Mouse (Mus musculus): ENCODE results near the gene Samd3. TPM values are rescaled to one million over a fixed set of nuclear protein-coding genes. Genes with fewer than 3 reads are reported as not detected.
A peak's percentile ranks its signal among the peaks of the same experiment; 100 is the strongest.

The Samd3 gene
- total and polyA plus RNA-seq, 2 experiments from 2014 or later: 0.66 to 1.1 TPM

GRCm38 (mm10) chr10:26280009-26280408 is 50.5 kb downstream of the Samd3 start:
- H3K36me3 ChIP-seq (ENCODE audit: insufficient read depth, low read length): peaks cover 19% of the 10 kb centered on the region
- H3K27ac ChIP-seq (ENCODE audit: low read depth, low read length): no peak overlapping the region
- no peak for ATAC-seq (ENCODE audit: low FRiP score)
- no peak overlapping the region for H3K4me3 ChIP-seq (ENCODE audit: low read depth, low read length)
- no peak for DNase-seq (ENCODE audit: low spot score)
- WGBS: 55% methylated on average over 8 of the region's 8 CpGs
- no peaks in the 10 kb centered on the region for H3K9me3 ChIP-seq (ENCODE audit: low read length)
- H3K4me2 ChIP-seq (ENCODE audit: low read depth, low read length, poor library complexity, severe bottlenecking): no peak overlapping the region
- no peak overlapping the region for H3K9ac ChIP-seq (replicated peaks; ENCODE audit: low read length, poor library complexity, severe bottlenecking)
- H3K4me1 ChIP-seq (ENCODE audit: insufficient read depth, low read length): no peaks in the 10 kb centered on the region
- H3K27me3 ChIP-seq (ENCODE audit: insufficient read depth, low read length): no peaks in the 10 kb centered on the region
- TF ChIP-seq CTCF (IDR thresholded peaks at IDR 0.05): no peak

GRCm38 (mm10) chr10:26287136-26287535 is 57.6 kb downstream of the Samd3 start:
- Histone ChIP-seq H3K4me1 (ENCODE audit: insufficient read depth, low read length) (no peaks in the 10 kb centered on the region), H3K36me3 (ENCODE audit: insufficient read depth, low read length) (no peaks in the 10 kb centered on the region; the same call in 1 of the 2 replicates), H3K4me3 (ENCODE audit: low read depth, low read length) (no peak overlapping the region), H3K27me3 (ENCODE audit: insufficient read depth, low read length) (no peaks in the 10 kb centered on the region), H3K9ac (replicated peaks; ENCODE audit: low read length, poor library complexity, severe bottlenecking) (no peak overlapping the region), H3K9me3 (ENCODE audit: low read length) (no peaks in the 10 kb centered on the region), H3K27ac (ENCODE audit: low read depth, low read length) (no peak overlapping the region), H3K4me2 (ENCODE audit: low read depth, low read length, poor library complexity, severe bottlenecking) (no peak overlapping the region)
- DNase-seq (ENCODE audit: low spot score): no peak
- no peak for ATAC-seq (ENCODE audit: low FRiP score)
- no peak for TF ChIP-seq CTCF (IDR thresholded peaks at IDR 0.05)
- WGBS: 85% methylated on average over 7 of the region's 7 CpGs

GRCm38 (mm10) chr10:26297200-26297599 is 67.7 kb downstream of the Samd3 start:
- no peak overlapping the region for H3K4me2 ChIP-seq (ENCODE audit: low read depth, low read length, poor library complexity, severe bottlenecking)
- H3K27ac ChIP-seq (ENCODE audit: low read depth, low read length): no peak overlapping the region
- 67% methylated on average over 3 of the region's 3 CpGs for WGBS
- no peak for TF ChIP-seq CTCF (IDR thresholded peaks at IDR 0.05)
- ATAC-seq (ENCODE audit: low FRiP score): no peak
- H3K36me3 ChIP-seq (ENCODE audit: insufficient read depth, low read length): peaks cover 10% of the 10 kb centered on the region
- peak; percentile 58 for DNase-seq (ENCODE audit: low spot score)
- H3K4me3 ChIP-seq (ENCODE audit: low read depth, low read length): no peak overlapping the region
- H3K9ac ChIP-seq (replicated peaks; ENCODE audit: low read length, poor library complexity, severe bottlenecking): no peak overlapping the region
- no peaks in the 10 kb centered on the region for H3K9me3 ChIP-seq (ENCODE audit: low read length)
- H3K4me1 ChIP-seq (ENCODE audit: insufficient read depth, low read length): no peaks in the 10 kb centered on the region
- no peaks in the 10 kb centered on the region for H3K27me3 ChIP-seq (ENCODE audit: insufficient read depth, low read length)

DNA sequence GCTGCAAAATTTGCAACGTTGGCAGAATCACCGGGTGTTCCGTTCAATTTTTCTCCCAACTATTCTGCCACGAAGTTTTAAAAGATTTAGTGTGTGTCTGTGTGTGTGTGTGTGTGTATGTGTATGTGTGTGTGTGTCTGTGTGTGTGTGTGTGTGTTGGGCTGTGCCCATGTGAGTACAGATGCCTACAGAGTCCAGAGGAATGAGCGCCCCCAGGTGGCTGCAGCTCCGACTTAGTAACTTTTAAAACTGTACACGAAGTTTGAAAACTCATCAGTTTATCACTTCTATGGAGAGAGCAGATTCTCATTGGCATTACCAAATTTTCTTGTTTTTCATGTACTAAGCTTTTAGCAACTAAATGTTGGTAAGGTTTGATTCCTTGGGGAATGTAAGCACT is 68.1 kb downstream of the Samd3 start:
- H3K9me3 ChIP-seq (ENCODE audit: low read length): no peaks in the 10 kb centered on the region
- ATAC-seq (ENCODE audit: low FRiP score) (no peak), DNase-seq (ENCODE audit: low spot score) (no peak)
- no peak overlapping the region for H3K9ac ChIP-seq (replicated peaks; ENCODE audit: low read length, poor library complexity, severe bottlenecking)
- H3K36me3 ChIP-seq (ENCODE audit: insufficient read depth, low read length): peaks cover 6% of the 10 kb centered on the region; the same call in 1 of the 2 replicates
- H3K4me1 ChIP-seq (ENCODE audit: insufficient read depth, low read length): no peaks in the 10 kb centered on the region
- H3K4me3 ChIP-seq (ENCODE audit: low read depth, low read length): no peak overlapping the region
- H3K27me3 ChIP-seq (ENCODE audit: insufficient read depth, low read length): no peaks in the 10 kb centered on the region
- TF ChIP-seq CTCF (IDR thresholded peaks at IDR 0.05): peak; percentile 43
- H3K4me2 ChIP-seq (ENCODE audit: low read depth, low read length, poor library complexity, severe bottlenecking): no peak overlapping the region
- WGBS: 78% methylated on average over 7 of the region's 7 CpGs
- H3K27ac ChIP-seq (ENCODE audit: low read depth, low read length): no peak overlapping the region

GRCm38 (mm10) chr10:26302336-26302735 is 72.8 kb downstream of the Samd3 start:
- H3K4me2 ChIP-seq (ENCODE audit: low read depth, low read length, poor library complexity, severe bottlenecking): no peak overlapping the region
- H3K9me3 ChIP-seq (ENCODE audit: low read length): no peaks in the 10 kb centered on the region
- WGBS: 83% methylated on average over 4 of the region's 4 CpGs
- no peaks in the 10 kb centered on the region for H3K36me3 ChIP-seq (ENCODE audit: insufficient read depth, low read length)
- no peak overlapping the region for H3K27ac ChIP-seq (ENCODE audit: low read depth, low read length)
- H3K4me1 ChIP-seq (ENCODE audit: insufficient read depth, low read length): no peaks in the 10 kb centered on the region
- DNase-seq (ENCODE audit: low spot score) (no peak), ATAC-seq (ENCODE audit: low FRiP score) (no peak)
- no peaks in the 10 kb centered on the region for H3K27me3 ChIP-seq (ENCODE audit: insufficient read depth, low read length)
- no peak overlapping the region for H3K4me3 ChIP-seq (ENCODE audit: low read depth, low read length)
- no peak overlapping the region for H3K9ac ChIP-seq (replicated peaks; ENCODE audit: low read length, poor library complexity, severe bottlenecking)
- no peak for TF ChIP-seq CTCF (IDR thresholded peaks at IDR 0.05)

- no peak overlapping the region for H3K27ac ChIP-seq (ENCODE audit: low read depth, low read length)
- H3K4me3 ChIP-seq (ENCODE audit: low read depth, low read length): no peak overlapping the region
- no peak for TF ChIP-seq CTCF (IDR thresholded peaks at IDR 0.05)
- H3K9me3 ChIP-seq (ENCODE audit: low read length): no peaks in the 10 kb centered on the region
- DNase-seq (ENCODE audit: low spot score) (no peak), ATAC-seq (ENCODE audit: low FRiP score) (peak; percentile 62; the same call in 1 of the 2 replicates)
- H3K9ac ChIP-seq (replicated peaks; ENCODE audit: low read length, poor library complexity, severe bottlenecking): no peak overlapping the region
- no peaks in the 10 kb centered on the region for H3K27me3 ChIP-seq (ENCODE audit: insufficient read depth, low read length)
- H3K4me2 ChIP-seq (ENCODE audit: low read depth, low read length, poor library complexity, severe bottlenecking): no peak overlapping the region
- no peaks in the 10 kb centered on the region for H3K4me1 ChIP-seq (ENCODE audit: insufficient read depth, low read length)
- 75% methylated on average over 6 of the region's 6 CpGs for WGBS
- H3K36me3 ChIP-seq (ENCODE audit: insufficient read depth, low read length): peaks cover 6% of the 10 kb centered on the region
These were observed 74.0 kb downstream of the Samd3 start for GRCm38 (mm10) chr10:26303485-26303884.

Data from midbrain, postnatal 0 days (tissue).